Mouse (Mus musculus) natural killer cell, adult 2 months (primary cell): Measurements from ENCODE around the gene Crybg2.
A peak's percentile ranks its signal among the peaks of the same experiment; 100 is the strongest.

Source experiments
- DNase-seq, 2 experiments: peaks; one replicate each; pipeline ENCODE4 v3.0.0; 2022; ENCODE audit warnings: low spot score in 2 of 2

Crybg2 gene

DNA sequence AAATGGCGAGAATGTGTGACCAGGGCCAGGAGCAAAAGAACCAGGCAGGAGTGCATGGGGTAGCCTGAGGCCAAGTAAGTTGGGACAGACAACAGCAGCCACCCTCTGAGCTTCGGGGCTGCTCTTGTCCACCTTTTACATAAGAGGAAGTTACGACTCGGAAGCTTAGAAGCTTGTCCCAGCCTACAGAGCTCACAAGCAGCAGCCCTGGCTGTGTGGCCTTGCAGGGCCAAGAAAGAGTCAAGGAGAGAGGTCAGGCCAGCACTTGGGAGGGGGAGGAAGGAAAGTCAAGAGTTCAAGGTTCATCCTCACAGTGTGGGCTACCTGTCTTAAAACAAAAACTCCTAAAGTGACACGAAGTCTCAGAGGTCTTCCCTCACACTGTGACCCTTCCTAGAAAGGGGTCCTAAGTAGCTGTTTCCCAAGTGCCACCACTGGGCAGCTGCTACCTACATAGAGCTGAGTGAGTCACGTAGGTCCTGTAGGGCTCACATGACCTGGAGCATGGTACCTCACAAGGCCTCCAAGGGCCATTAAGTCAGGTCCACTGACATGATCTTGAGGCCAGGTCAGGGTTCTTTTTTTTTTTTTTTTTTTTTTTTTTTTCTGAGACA is 59.7 kb downstream of the Crybg2 start:
- no peak for DNase-seq

DNA sequence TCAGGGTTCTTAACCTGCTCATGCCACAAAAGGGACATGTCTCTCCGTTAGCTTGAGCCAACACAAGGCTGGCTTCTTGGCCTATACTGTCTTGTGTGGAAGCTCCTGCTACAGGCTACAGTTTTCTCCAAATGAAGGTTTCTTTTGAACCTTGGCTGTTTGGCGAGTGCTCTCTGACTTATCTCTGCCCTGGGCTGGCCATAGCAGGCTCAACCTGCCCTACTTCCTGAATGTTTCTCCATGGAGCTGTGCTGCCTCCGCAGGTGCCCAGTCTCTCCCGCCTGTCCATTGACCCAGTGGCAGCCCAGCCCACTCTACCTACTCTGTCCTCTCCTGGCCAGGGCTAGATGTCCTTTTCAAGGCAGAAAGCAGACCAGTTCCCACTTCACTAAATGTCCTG is 60.3 kb downstream of the Crybg2 start:
- DNase-seq, result no peak

DNA sequence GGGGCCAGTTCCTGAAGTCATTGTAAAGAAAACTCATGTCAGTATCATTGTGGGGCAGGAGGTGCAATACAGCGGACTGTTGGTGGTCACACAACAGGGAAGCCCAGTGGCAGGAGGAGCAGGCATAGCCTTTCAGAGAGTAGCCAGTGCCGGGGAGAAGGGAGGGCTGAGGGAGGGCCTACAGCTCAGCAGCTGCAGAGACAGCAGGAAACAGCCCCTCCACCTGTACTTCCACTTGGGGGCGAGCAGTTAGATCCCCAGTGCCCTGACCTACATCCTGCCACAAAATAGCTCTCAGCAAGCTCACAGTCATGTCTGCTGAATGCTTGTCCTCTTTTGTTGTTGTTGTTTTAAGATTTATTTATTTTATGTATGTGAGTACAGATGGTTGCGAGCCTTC is 61.0 kb downstream of the Crybg2 start:
- peak; percentile 55 to 59 for DNase-seq

DNA sequence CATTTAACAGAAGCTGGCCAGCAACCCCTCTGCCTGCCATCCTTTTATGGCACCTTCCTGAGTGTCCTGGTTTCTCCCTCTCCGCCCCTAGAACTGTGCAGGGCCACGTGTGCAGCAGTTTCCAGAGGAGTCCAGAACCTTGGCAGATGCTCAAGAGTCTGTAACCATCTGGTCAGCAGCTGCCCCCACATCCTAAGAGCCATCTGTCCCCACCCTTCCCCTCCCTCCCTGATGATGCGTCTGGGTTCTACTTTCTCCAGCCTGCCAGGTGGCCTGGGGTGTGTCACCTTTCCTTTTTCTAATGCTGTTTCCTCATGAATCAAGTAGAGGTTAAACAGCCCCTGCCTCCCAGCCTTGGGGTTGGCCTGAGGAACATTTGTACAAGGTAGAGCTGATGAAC is 61.7 kb downstream of the Crybg2 start:
- DNase-seq, result no peak

DNA sequence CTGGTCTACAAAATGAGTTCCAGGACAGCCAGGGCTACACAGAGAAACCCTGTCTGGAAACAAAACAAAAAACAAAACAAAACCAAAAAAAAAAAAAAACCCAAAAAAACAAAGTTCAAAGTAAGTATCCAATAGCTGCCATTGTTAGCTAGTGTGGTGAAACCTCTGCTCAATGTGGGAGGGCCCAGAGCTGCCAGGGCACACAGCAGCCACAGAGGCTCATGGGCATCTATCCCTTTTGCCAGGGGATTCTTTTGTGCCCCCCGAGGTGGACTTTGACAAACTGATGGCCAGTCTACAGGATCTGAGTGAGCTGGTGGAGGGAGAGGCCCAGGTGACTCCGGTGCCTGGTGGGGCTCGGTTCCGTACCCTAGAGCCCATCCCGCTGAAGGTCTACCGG is 62.5 kb downstream of the Crybg2 start:
- no peak for DNase-seq

DNA sequence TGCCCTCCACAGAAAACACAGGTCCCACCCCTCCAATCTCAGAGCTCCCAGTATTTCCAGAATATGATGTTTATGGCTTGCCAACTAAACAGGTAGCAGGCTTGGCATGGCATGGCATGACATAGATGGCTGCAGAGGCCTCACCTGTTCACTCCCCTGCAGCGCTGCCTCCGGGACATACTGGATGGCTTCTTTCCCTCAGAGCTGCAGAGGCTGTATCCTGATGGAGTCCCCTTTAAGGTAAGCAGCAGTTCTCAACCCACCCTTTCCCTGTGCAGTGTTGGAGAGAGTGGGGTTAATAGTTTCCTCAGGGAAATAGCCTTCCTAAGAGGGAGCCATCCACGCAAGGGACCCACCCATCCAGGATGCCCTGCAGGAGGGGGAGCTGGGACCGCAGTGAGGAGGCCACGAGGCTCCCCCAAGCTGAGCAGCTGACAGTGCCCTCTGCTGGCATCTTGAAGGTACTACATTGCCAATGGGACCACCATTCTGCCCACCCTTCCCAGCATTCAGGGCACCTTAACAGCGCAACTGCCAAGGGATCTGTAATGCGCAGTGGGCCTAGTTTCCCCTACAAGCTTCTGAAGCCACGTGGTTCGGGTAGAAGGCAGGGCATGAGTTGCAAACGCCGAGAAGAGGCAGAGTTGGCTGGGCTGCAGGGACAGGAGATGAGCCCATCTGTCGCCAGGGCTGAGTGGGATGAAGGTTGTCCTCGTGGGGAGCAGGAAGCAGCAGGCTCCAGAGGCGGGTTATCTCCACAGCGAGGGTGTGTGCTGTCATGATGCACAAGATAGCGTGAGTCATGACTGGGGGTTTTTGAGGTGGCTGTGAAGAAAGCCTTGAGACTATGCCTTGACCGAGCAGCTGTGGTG is 63.3 kb downstream of the Crybg2 start:
- DNase-seq, result peak; percentile 73 to 74

DNA sequence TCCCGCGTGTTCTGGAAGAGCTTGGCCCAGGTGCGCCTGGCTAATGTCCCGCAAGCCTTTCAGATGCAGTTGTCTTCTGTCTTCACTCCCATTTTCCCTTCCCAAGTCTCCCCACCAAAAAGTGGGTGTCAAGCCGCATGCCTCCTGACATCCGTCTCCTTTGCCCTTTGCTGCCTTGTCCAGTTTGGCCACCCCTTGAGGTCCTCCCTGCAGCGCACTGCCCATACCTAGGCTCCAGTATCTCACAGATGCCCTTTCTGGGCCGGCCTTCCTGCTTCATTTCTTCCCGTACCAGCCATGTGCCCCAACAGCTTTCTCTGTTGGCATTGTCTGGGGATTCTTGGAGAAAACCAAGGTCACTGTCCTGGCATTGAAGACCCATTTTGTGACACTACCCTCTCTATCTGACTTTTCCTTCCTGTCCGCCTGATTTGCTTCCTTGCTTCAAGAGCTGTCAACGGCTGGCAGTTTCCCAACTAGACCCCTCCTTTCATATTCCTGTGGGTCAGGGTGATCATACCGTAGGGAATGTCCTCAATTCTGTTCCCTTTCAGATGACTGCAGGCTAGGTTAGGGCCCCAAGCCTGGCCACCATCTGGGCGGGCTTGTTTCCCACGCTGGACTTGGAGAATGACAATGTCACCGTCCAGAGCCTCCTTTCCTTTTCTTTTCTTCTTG is 64.9 kb downstream of the Crybg2 start:
- DNase-seq, result no peak

DNA sequence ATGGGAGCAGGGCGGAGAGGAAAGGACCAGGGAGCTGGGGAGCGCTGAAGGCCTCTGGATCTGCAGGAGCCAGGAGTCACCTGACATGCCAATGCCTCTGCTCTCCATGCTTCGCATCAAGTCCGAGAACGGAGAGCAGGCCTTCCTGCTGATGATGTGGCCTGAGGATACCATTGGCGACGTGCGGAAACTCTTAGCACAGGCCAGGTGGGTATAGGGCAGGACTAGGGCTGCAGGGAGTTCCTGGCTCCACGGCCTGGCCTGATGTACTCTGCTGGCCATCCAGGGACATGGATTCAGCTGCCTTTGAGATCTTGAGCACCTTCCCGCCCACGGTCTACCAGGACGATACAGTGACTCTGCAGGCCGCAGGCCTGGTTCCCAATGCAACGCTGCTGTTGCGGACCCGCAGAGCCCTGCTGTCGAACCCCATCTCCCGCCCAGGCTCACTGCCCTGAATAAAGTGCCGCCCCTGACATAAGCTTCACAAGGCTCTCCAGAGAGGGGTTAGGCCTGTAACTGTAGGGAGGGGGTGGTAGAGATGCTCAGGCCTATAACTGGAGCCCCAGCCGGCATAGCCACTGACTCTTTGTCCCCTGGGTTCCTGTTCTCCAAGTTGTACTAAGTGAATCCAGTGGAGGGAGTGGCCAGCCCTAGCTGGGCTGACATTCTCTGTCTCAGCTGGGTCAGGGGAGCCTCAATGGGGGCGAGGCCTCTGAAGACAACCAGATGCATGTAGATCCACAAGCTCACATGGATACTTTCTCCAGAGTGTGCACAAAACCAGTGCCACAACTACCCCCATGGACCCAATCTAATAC is 65.9 kb downstream of the Crybg2 start:
- no peak for DNase-seq

DNA sequence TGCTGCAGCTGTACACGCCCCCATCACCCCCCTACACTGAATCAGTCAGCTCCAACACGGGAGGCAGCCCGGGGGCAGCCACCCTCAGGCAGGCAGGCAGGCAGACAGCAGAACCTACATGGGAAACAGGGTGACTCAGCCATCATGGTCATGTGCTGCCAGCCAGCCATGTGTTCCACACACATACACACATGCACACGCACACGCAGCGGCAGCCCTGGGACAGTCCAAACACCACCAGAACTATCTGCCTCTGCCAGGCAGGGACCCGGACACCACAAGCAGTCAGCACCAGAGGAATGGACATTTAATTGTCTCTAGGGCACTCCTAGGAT is 66.5 kb downstream of the Crybg2 start:
- no peak for DNase-seq

DNA sequence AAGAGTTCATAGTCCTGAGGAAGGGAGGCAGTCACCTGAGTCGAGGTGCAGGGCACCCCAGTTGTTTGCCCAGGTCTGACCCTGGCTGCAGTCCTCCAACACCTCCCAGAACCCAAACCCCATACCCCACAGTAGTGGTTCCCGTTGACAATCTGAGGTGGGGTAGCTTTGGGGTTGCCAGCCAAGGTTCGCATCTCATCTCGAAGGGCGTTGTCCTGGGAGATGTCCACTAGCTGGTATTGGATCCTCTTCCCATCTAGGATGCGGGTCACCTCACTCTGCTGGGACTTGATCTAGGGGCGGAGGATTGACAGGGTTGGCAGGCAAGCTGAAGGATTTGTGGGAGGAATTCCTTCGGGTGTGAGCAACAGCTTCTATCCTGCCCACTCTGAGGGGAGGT is 67.2 kb downstream of the Crybg2 start:
- DNase-seq, result no peak

DNA sequence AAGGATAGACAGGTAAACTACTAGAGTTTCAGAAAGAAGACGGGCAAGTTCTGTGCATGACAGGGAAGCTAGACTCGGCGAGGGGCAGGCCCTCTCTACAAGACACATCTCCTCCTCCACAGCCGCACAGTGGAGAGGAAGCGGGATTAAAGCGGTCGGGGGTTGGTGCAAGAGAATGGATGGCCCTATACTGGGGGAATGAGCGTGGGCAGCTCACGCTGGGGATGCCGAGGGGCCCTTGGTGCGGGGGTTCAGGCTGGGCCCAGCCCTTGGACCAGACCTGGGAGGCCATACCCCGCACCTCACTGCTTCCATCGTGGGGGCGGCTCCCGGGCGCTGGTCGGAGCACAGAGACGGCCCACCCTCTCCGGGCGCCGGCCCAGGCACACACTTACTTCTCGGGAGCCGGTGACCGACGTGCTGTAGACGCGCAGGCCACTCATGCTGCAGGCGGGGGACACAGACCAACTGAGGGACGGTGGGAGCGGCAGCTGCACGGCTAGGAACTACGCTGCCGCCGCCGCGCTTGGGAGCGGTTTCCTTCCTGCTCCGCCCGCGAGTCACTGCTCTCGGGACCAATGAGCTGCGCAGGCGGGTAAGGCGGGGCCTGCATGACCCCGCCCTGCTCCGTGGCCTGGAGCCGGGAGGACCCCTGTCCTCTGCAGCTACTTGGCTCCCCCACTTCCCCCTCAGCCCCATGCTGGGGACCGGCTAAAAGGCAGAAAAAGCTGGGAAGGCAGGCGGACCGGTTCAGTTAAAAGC is 67.8 kb downstream of the Crybg2 start, which contains the start of gene Sh3bgrl3:
TSS of gene Sh3bgrl3 (minus strand) at position 569 of the 762 bp plus-strand sequence.
- peak; percentile 72 to 80 for DNase-seq

DNA sequence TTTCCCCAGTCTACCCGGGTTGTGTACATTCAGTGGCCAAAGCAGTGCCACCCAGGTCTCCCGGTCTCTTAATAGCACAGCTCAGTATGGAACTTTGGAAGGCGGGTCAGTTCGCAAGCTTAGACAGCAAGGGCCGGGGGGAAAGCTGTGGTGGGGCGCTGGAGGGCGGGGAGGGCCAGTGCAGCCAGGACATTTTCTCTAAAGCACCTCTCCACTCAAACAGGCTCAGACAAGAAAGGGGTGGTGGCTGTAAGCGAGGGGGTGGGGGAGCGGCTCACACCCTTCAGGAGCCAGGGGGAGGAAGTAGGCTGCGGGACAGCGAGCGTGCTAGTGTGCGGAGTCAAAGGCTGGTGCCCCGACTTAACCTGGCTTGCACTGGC is 68.4 kb downstream of the Crybg2 start:
- DNase-seq, result peak; percentile 39 to 51

DNA sequence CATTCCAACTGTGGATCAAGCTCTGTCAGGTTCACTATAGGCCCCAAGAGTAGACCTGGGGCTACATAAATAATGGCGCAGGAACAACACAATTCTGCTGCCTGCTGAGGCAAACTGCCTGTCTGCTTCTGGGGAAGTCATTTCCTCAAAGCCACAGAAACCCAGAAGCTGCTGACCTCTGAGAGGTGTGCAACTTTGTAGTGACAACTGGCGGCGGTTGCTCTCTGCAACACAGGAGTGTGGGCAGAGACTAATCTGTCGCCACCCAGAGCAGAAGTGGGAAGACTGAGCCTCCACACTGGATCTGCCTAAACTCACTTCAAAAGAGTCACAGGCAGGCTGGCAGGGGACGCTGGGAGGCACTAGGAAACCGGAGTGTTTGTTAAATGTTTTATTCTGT is 68.9 kb downstream of the Crybg2 start:
- peak; percentile 52 to 65 for DNase-seq

DNA sequence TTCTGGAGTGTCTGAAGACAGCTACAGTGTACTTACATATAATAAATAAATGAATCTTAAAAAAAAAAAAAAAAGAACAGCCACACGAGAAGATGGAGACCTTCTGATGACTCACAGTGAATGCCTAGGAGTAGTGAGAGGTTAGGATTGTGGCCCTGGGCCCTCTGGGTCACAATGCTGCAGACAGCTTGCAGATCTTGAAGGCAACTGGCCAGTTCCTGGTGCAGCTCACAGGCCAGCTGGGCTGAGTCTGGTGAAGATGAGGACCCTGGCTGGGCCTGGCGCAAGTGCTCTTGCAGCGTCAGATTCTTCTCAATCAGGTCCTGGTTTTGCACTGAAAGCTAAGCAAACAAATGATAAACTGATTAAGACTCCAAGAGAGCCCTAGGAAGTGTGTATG is 71.5 kb downstream of the Crybg2 start:
- no peak for DNase-seq

DNA sequence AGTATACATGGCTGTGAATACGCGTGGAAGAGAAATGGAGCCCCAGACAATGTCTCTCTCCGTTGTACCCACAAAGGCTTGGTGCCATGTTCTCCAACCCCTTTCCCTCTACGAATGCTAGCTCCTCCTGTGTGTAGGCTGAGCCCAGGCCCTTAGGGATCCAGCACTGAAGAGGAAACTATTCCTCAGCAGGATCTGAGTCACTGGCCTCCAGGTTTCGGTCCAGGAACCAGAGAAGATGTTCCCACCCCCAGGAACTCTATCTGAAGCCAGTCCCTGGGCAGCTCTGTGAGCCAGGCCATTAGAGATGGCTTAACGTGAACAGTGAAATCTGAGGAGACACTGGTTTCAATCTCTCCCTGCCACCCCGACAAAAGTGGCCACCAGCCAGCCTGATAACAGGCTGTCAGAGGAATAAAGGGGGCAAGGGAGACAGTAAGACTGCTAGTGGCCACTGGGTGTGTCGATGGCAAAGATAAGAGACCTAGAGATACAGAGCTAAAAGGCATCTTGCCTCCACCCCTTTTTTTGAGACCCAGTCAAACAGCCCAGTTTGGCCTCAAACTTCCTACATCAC is 72.0 kb downstream of the Crybg2 start:
- no peak for DNase-seq

DNA sequence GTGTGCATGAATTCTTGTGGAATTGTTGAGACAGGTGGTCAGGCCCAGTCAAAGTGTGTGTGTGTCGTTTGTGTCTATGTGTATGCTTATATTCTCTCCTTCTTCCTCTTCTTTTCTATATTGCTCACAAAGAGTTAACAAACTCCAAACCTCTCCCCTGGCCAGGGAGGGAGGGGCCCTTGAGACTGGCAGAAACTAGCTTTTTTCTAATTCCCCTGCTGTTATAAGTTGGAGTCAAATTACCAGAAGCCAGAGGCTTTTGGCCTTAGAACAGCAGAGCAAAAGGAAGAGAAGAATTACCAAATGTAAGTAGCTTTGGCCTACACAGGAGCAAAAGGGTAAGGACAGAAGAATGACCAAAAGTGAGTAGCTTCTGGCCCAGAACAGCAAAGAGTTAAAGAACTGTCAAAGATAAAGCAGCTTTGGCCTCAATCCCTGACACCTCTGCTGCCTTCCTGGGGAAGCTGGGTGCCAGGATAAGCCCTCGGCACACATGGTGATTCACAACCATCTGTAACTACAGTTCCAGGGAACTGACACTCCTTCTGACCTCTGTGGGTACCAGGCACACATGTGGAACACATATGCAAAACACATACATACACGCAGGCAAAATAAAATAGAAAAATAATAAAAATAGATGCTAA is 75.8 kb downstream of the Crybg2 start:
- DNase-seq, result no peak

DNA sequence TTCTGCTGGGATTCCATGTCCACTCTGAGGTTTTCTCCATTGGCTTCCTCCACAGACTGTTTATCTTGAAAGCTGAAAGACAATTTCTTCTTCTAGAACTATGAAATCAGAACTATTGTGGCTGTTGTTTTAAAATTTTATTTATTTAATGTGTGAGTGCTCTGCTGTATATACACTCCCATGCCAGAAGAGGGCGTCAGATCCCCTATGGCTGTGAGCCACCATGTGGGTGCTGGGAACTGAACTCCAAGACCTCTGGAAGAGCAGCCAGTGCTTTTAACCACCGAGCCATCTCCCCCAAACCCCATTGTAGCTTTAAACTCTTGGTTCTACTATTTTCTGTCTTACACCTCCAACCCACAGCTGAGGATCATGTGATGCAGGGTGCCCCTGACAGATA is 78.2 kb downstream of the Crybg2 start:
- no peak for DNase-seq
